Mouse (Mus musculus) myocyte (in vitro differentiated cells): ENCODE data around the gene Pdcd5.

Experiments used
- CEBPB ChIP-seq: IDR thresholded peaks from 2 replicates; pipeline ENCODE4 v1.6.1; 2011; ENCODE audit warnings: mild to moderate bottlenecking, moderate library complexity; ENCODE audit not compliant: poor library complexity, insufficient read depth, severe bottlenecking
- MAX ChIP-seq: IDR thresholded peaks from one replicate; pipeline ENCODE4 v1.6.1; 2011; ENCODE audit warnings: low read depth, mild to moderate bottlenecking, control low read depth
- MYOD1 ChIP-seq, 3 experiments: IDR thresholded peaks; one replicate each; pipeline ENCODE4 v1.6.1; 2011; ENCODE audit warnings: control low read depth in 2 of 3, low read depth in 2 of 3, mild to moderate bottlenecking in 2 of 3, moderate library complexity in 1 of 3; ENCODE audit not compliant: insufficient read length in 2 of 3, control insufficient read depth in 1 of 3
- MYOG ChIP-seq, 3 experiments: IDR thresholded peaks; one replicate each; pipeline ENCODE4 v1.6.1; 2011; ENCODE audit warnings: control low read depth in 2 of 3, low read depth in 2 of 3, mild to moderate bottlenecking in 2 of 3; ENCODE audit not compliant: insufficient read length in 2 of 3, control insufficient read depth in 1 of 3, insufficient read depth in 1 of 3
- POLR2A ChIP-seq: IDR thresholded peaks from one replicate; pipeline ENCODE4 v1.6.1; 2011; ENCODE audit warnings: low read depth, mild to moderate bottlenecking, control low read depth, moderate library complexity; ENCODE audit not compliant: insufficient read length
- POLR2AphosphoS2 ChIP-seq: IDR thresholded peaks from one replicate; pipeline ENCODE4 v1.6.1; 2011; ENCODE audit warnings: low read depth, control low read depth; ENCODE audit not compliant: insufficient read length
- REST ChIP-seq: IDR thresholded peaks from one replicate; pipeline ENCODE4 v1.6.1; 2011; ENCODE audit warnings: mild to moderate bottlenecking, control low read depth, moderate library complexity; ENCODE audit not compliant: insufficient read depth, insufficient read length
- TCF12 ChIP-seq: IDR thresholded peaks from one replicate; pipeline ENCODE4 v1.6.1; 2011; ENCODE audit warnings: mild to moderate bottlenecking, control low read depth; ENCODE audit not compliant: poor library complexity, insufficient read depth, severe bottlenecking
- USF1 ChIP-seq: IDR thresholded peaks from one replicate; pipeline ENCODE4 v1.6.1; 2011; ENCODE audit warnings: low read depth, mild to moderate bottlenecking, control low read depth, moderate library complexity

DNA sequence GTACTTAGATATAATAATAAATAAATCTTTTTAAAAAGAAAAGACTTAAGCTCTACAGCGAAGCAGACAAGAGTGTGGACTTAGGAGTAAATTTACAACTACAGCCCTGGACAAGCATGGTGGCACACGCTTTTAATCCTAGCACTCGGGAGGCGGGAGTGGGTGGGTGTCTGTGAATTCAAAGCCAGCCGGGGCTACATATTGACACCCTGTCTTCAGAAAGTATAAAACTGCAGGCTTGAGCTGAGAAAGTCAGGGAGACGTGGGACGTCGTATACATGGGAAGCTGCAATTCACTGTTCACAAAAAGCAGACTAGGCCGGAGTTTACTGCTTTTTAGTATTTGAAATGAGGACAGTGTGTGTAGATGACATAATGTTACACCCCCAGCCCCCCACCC is 10.4 kb downstream of the Pdcd5 start:
- no peak for TF ChIP-seq MAX
- TF ChIP-seq TCF12: no peak
- no peak for TF ChIP-seq POLR2A
- TF ChIP-seq POLR2AphosphoS2: no peak
- TF ChIP-seq USF1: no peak
- no peak for TF ChIP-seq REST
- TF ChIP-seq MYOD1 (IDR thresholded peaks at IDR 0.05; ENCODE audit: control insufficient read depth in 1 of 3, insufficient read length in 2 of 3, low read depth in 2 of 3): no peak
- no peak for TF ChIP-seq CEBPB
- TF ChIP-seq MYOG (IDR thresholded peaks at IDR 0.05; ENCODE audit: control insufficient read depth in 1 of 3, insufficient read depth in 1 of 3, insufficient read length in 2 of 3, low read depth in 2 of 3): no peak
